Mouse (Mus musculus) C2C12 (cell line): ENCODE measurements at regions not wholly inside any gene's neighbourhood (a gene's known extent, or its start where the extent isn't known, plus 50 kb on each side); places are given as distances from the start of the nearest gene placed in this dataset.

Experiments used
- H3K27me3 ChIP-seq: one replicate; pipeline ENCODE4 v1.6.1; 2011; ENCODE audit not compliant: control insufficient read depth, insufficient read depth, insufficient read length
- H3K36me3 ChIP-seq: one replicate; pipeline ENCODE4 v1.6.1; 2011; ENCODE audit not compliant: control insufficient read depth, insufficient read depth
- H3K4me3 ChIP-seq: one replicate; pipeline ENCODE4 v1.5.1; 2011; ENCODE audit warnings: mild to moderate bottlenecking, control low read depth; ENCODE audit not compliant: poor library complexity, insufficient read depth, severe bottlenecking
- H3K79me2 ChIP-seq: one replicate; pipeline ENCODE4 v1.6.1; 2011; ENCODE audit not compliant: control insufficient read depth, insufficient read depth
- H3K79me3 ChIP-seq: one replicate; pipeline ENCODE4 v1.6.1; 2011; ENCODE audit warnings: low read depth, control low read depth
- H3ac ChIP-seq: one replicate; pipeline ENCODE3; 2011; ENCODE audit warnings: low read depth; ENCODE audit not compliant: control insufficient read depth, insufficient read length
- CEBPB ChIP-seq: IDR thresholded peaks from one replicate; pipeline ENCODE4 v1.6.1; 2011; ENCODE audit warnings: low read depth, mild to moderate bottlenecking, control low read depth, moderate library complexity
- CTCF ChIP-seq: IDR thresholded peaks from one replicate; pipeline ENCODE4 v1.5.1; 2011; ENCODE audit not compliant: control insufficient read depth, insufficient read depth, insufficient read length
- FOSL1 ChIP-seq: IDR thresholded peaks from one replicate; pipeline ENCODE4 v1.8.0; 2011; ENCODE audit warnings: mild to moderate bottlenecking, low read length; ENCODE audit not compliant: poor library complexity, insufficient read depth, severe bottlenecking
- MAX ChIP-seq: IDR thresholded peaks from one replicate; pipeline ENCODE4 v1.6.1; 2011; ENCODE audit warnings: mild to moderate bottlenecking, control low read depth
- MYOD1 ChIP-seq: IDR thresholded peaks from one replicate; pipeline ENCODE4 v1.6.1; 2011; ENCODE audit warnings: low read depth; ENCODE audit not compliant: control insufficient read depth, insufficient read length
- MYOG ChIP-seq: IDR thresholded peaks from one replicate; pipeline ENCODE4 v1.6.1; 2011; ENCODE audit not compliant: control insufficient read depth, insufficient read length; ENCODE audit errors: extremely low read depth
- USF1 ChIP-seq: IDR thresholded peaks from one replicate; pipeline ENCODE4 v1.6.1; 2011; ENCODE audit warnings: low read depth, mild to moderate bottlenecking, control low read depth, moderate library complexity

- H3K36me3 ChIP-seq = no peaks in the 10 kb centered on the region
These were observed 62.9 kb upstream of the Ppm1h start for GRCm38 (mm10) chr10:122615658-122616057.

GRCm38 (mm10) chr10:122616385-122616784 is 62.2 kb upstream of the Ppm1h start:
- no peak overlapping the region for H3ac ChIP-seq

More at GRCm38 (mm10) chr10:122615658-122616057, 62.9 kb upstream of the Ppm1h start:
- H3K79me3 ChIP-seq = no peaks in the 10 kb centered on the region
- H3ac ChIP-seq = no peak overlapping the region
- H3K27me3 ChIP-seq = no peaks in the 10 kb centered on the region
- H3K4me3 ChIP-seq = no peak overlapping the region
- no peaks in the 10 kb centered on the region for H3K79me2 ChIP-seq
- TF ChIP-seq CEBPB = no peak
- TF ChIP-seq USF1 = no peak
- no peak for TF ChIP-seq MAX
- TF ChIP-seq FOSL1 = no peak
- no peak for TF ChIP-seq MYOG
- TF ChIP-seq CTCF = no peak
- TF ChIP-seq MYOD1 = no peak

GRCm38 (mm10) chr10:122618854-122619253 is 59.7 kb upstream of the Ppm1h start:
- no peak overlapping the region for H3ac ChIP-seq
- no peak overlapping the region for H3K4me3 ChIP-seq
- TF ChIP-seq MYOG = no peak
- no peak for TF ChIP-seq MAX
- no peak for TF ChIP-seq USF1
- TF ChIP-seq CTCF = no peak
- no peak for TF ChIP-seq FOSL1
- TF ChIP-seq MYOD1 = no peak
- H3K79me3 ChIP-seq = no peaks in the 10 kb centered on the region
- no peaks in the 10 kb centered on the region for H3K36me3 ChIP-seq
- H3K79me2 ChIP-seq = no peaks in the 10 kb centered on the region
- no peaks in the 10 kb centered on the region for H3K27me3 ChIP-seq

More at GRCm38 (mm10) chr10:122616385-122616784, 62.2 kb upstream of the Ppm1h start:
- no peaks in the 10 kb centered on the region for H3K79me3 ChIP-seq
- no peak overlapping the region for H3K4me3 ChIP-seq
- H3K36me3 ChIP-seq = no peaks in the 10 kb centered on the region
- H3K79me2 ChIP-seq = no peaks in the 10 kb centered on the region
- no peaks in the 10 kb centered on the region for H3K27me3 ChIP-seq
- TF ChIP-seq USF1 (no peak), CTCF (no peak), MYOD1 (no peak), MAX (no peak), MYOG (no peak), FOSL1 (no peak), CEBPB (no peak)

- Histone ChIP-seq H3K36me3 (no peaks in the 10 kb centered on the region), H3K4me3 (no peak overlapping the region), H3ac (no peak overlapping the region), H3K27me3 (no peaks in the 10 kb centered on the region), H3K79me2 (no peaks in the 10 kb centered on the region), H3K79me3 (no peaks in the 10 kb centered on the region)
- TF ChIP-seq USF1 (no peak), MAX (no peak), CEBPB (no peak), FOSL1 (no peak), MYOD1 (no peak), MYOG (no peak), CTCF (no peak)
These were observed 59.0 kb upstream of the Ppm1h start for GRCm38 (mm10) chr10:122619406-122620116.
